Comparison of ENCODE assay signal across 8 mouse cellular contexts in the genomic region with DNA sequence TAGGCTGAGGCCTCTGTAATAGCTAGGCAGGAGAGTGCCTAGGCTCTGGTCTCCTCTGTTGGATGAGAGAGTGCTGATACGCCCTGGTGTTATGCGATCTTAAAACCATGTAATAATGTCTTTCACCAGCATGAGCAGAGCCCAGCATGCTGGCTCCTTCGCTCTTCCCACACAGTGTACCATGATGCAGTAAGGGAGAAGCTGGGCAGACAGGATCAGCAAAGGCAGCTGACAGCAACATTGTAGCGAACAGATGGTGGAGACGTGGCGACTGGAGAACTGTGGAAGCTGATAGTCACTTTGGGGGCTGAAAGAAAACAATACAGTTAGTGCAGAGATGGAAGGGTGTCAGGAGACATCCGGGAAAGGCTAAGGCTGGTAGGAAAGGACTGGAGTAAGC.
DNase-seq lines count a peak whose midpoint lies in the region; ATAC-seq and TF ChIP-seq lines count a peak whose summit lies in the region.

No protein-coding gene starts in this region.

- DNase-seq in heart, embryonic 10.5 days (ENCODE audit: low spot score) = peak; percentile 74
- no peak for DNase-seq in heart, adult 18-20 months
- peak; percentile 21 for DNase-seq in embryo, embryonic 11 days
- DNase-seq in hindbrain, postnatal 0 days (ENCODE audit: low spot score) = no peak
- no peak for DNase-seq in cerebellum, adult 8-10 months
- DNase-seq in spleen, adult 12 weeks (ENCODE audit: low spot score) = no peak

- 0 out of 2 replicates have a peak, but pooled peaks have one; percentile 24 for ATAC-seq in hindbrain, postnatal 0 days
- 0 out of 2 replicates have a peak, but pooled peaks have one; percentile 40 for ATAC-seq in midbrain, embryonic 16.5 days
- ATAC-seq in megakaryocyte progenitor cell, adult 5-6 weeks (replicated peaks; ENCODE audit: poor library complexity) = no peak

- H3K27me3 ChIP-seq in heart, embryonic 10.5 days (ENCODE audit: insufficient read depth, poor library complexity, severe bottlenecking) = no peaks in the 10 kb centered on the region
- no peaks in the 10 kb centered on the region for H3K27me3 ChIP-seq in hindbrain, postnatal 0 days (ENCODE audit: insufficient read depth, low read length)
- no peaks in the 10 kb centered on the region for H3K27me3 ChIP-seq in midbrain, embryonic 16.5 days (ENCODE audit: control insufficient read depth, insufficient read depth, low read depth, low read length)

- H3K4me1 ChIP-seq in heart, embryonic 10.5 days = peaks cover 43% of the 10 kb centered on the region
- no peaks in the 10 kb centered on the region for H3K4me1 ChIP-seq in hindbrain, postnatal 0 days (ENCODE audit: insufficient read depth, low read length)
- H3K4me1 ChIP-seq in midbrain, embryonic 16.5 days (ENCODE audit: control insufficient read depth, insufficient read depth, low read length) = peaks cover 9% of the 10 kb centered on the region

- no peak overlapping the region for H3K4me2 ChIP-seq in hindbrain, postnatal 0 days (ENCODE audit: low read depth, low read length)
- no peak overlapping the region for H3K4me2 ChIP-seq in midbrain, embryonic 16.5 days (ENCODE audit: low read length)

- WGBS in heart, embryonic 10.5 days = 57% methylated on average over 7 of the region's 7 CpGs
- WGBS in hindbrain, postnatal 0 days = 53% methylated on average over 7 of the region's 7 CpGs
- WGBS in midbrain, embryonic 16.5 days = 68% methylated on average over 7 of the region's 7 CpGs

- H3K4me3 ChIP-seq in heart, embryonic 10.5 days = no peak overlapping the region
- no peak overlapping the region for H3K4me3 ChIP-seq in hindbrain, postnatal 0 days (ENCODE audit: low read length)
- no peak overlapping the region for H3K4me3 ChIP-seq in midbrain, embryonic 16.5 days (ENCODE audit: low read depth, low read length)

- H3K36me3 ChIP-seq in heart, embryonic 10.5 days = no peaks in the 10 kb centered on the region
- no peaks in the 10 kb centered on the region for H3K36me3 ChIP-seq in hindbrain, postnatal 0 days (ENCODE audit: insufficient read depth, low read length)
- H3K36me3 ChIP-seq in midbrain, embryonic 16.5 days (ENCODE audit: control insufficient read depth, insufficient read depth, low read length) = no peaks in the 10 kb centered on the region

- H3K27ac ChIP-seq in heart, embryonic 10.5 days = peak overlapping the region; percentile 3; the same call in 1 of the 2 replicates
- no peak overlapping the region for H3K27ac ChIP-seq in hindbrain, postnatal 0 days
- no peak overlapping the region for H3K27ac ChIP-seq in midbrain, embryonic 16.5 days (ENCODE audit: low read length)

- no peak overlapping the region for H3K9ac ChIP-seq in hindbrain, postnatal 0 days (replicated peaks; ENCODE audit: low read length)
- no peak overlapping the region for H3K9ac ChIP-seq in midbrain, embryonic 16.5 days (ENCODE audit: low read depth, low read length)

- H3K9me3 ChIP-seq in heart, embryonic 10.5 days = no peaks in the 10 kb centered on the region
- H3K9me3 ChIP-seq in hindbrain, postnatal 0 days (ENCODE audit: low read length) = no peaks in the 10 kb centered on the region
- no peaks in the 10 kb centered on the region for H3K9me3 ChIP-seq in midbrain, embryonic 16.5 days (replicated peaks; ENCODE audit: control insufficient read depth, low read length, poor library complexity, severe bottlenecking)

- TF ChIP-seq CTCF in hindbrain, postnatal 0 days (IDR thresholded peaks at IDR 0.05; ENCODE audit: low read depth) = no peak

Comparison
In these comparisons a context has a peak if more than half of its experiments do, and no peak if none do; other contexts are left out.
1. DNase-seq: peak in heart, embryonic 10.5 days (single experiment) and embryo, embryonic 11 days (single experiment); none in heart, adult 18-20 months (0 of 2), hindbrain, postnatal 0 days (single experiment), cerebellum, adult 8-10 months (single experiment) and spleen, adult 12 weeks (single experiment).